Mouse (Mus musculus) CH12F3 (cell line): ENCODE measurements around the gene Gm3005.
"Not testable (repeated sequence)": the region's sequence is repeated elsewhere in the genome, so short reads cannot be mapped to it uniquely, and the experiment has no call there.

ENCODE experiments used
- in situ Hi-C: fragments of 300-500 bp; cut with MboI; formaldehyde crosslinking; loops from 2 replicates; pipeline ENCODE4 v1.14.3; 2020; ENCODE audit warnings: low sequenced_read_pairs

Gm3005 gene

GRCm38 (mm10) chr14:3427803-3428202 is at the start of gene Gm3005:
Gm3005 (plus strand) TSS chr14:3428103.
- in situ Hi-C loops, result not testable (repeated sequence)

- in situ Hi-C loops, result not testable (repeated sequence)
Measured at GRCm38 (mm10) chr14:3394793-3395192, 33.1 kb upstream of the Gm3005 start, which contains the start of gene Gm10413. Gm10413 (plus strand) TSS chr14:3395093.

- in situ Hi-C loops, result not testable (repeated sequence)
Measured at GRCm38 (mm10) chr14:3412314-3412713, 15.6 kb upstream of the Gm3005 start, which contains the start of gene Gm10409. Gm10409 (plus strand) TSS chr14:3412614.

GRCm38 (mm10) chr14:3449079-3449478 is 21.2 kb downstream of the Gm3005 start, which contains the start of gene Gm10408:
Gm10408 (plus strand) TSS chr14:3449379.
- in situ Hi-C loops, result not testable (repeated sequence)

- in situ Hi-C loops, result not testable (repeated sequence)
Measured at GRCm38 (mm10) chr14:3634212-3634611, 206.3 kb downstream of the Gm3005 start, which contains the start of gene Gm3012. Gm3012 (plus strand) TSS chr14:3634512.
